Mouse (Mus musculus) layer of hippocampus, postnatal 14 days (tissue): ENCODE results near the gene Lrp1. TPM values are rescaled to one million over a fixed set of nuclear protein-coding genes. Genes with fewer than 3 reads are reported as not detected.

Source experiments
- DNase-seq, 2 experiments: peaks; one replicate each; pipeline ENCODE4 v3.0.0; 2021 to 2022; ENCODE audit warnings: low spot score in 2 of 2, mixed read lengths in 1 of 2
- total RNA-seq, 2 experiments: library from RNA; stranded (reverse); gene quantifications; 2 replicates each; pipeline ENCODE4 v1.2.3; 2021

Gene Lrp1
- total RNA-seq, 2 experiments from 2014 or later = 287 to 301 TPM

DNA sequence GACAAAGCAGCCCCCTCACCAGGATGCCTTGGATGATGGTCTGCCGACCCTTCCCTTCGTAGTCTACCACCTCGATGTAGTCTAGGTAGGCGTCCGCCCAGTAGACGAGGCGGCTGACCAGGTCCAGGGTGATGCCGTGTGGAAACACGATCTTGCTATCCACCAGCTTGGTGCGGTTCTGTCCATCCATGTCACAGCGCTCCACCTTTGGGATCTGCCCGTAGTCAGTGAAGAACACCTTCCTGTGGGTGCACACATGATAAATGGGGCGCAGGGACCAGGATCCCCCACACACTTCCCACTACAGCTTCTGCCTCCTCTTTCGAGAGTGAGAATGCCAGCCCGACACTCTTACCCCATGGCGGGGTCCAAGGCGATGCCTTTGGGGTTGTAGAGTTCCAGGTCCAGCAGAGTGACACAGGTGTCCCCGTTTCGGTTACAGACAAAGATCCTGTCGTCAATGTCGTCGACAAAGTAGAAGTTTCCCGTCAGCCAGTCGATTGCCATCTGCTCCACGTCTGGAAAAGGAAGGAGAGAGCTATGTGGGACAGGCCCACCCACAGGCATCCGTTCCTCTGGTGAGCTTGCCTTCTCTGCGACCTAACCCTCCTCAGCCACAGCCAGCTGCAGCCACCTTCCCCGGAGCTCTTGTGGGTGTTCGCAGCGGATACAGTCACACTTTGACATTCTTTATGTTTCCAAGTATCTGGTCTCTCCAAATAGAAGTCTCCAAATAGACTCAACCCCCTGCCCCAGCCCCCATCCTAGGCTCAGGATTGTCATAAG is 25.8 kb downstream of the Lrp1 start:
- no peak for DNase-seq

GRCm38 (mm10) chr10:127594405-127594804 is 26.5 kb downstream of the Lrp1 start:
- no peak for DNase-seq

GRCm38 (mm10) chr10:127592850-127593249 is 28.1 kb downstream of the Lrp1 start:
- no peak for DNase-seq

GRCm38 (mm10) chr10:127592423-127592822 is 28.5 kb downstream of the Lrp1 start:
- DNase-seq = no peak

- DNase-seq = no peak
Observed at GRCm38 (mm10) chr10:127591514-127591913, 29.4 kb downstream of the Lrp1 start.

GRCm38 (mm10) chr10:127590831-127591451 is 30.0 kb downstream of the Lrp1 start:
- no peak for DNase-seq

- DNase-seq = no peak
Observed at GRCm38 (mm10) chr10:127590256-127590655, 30.7 kb downstream of the Lrp1 start.

DNA sequence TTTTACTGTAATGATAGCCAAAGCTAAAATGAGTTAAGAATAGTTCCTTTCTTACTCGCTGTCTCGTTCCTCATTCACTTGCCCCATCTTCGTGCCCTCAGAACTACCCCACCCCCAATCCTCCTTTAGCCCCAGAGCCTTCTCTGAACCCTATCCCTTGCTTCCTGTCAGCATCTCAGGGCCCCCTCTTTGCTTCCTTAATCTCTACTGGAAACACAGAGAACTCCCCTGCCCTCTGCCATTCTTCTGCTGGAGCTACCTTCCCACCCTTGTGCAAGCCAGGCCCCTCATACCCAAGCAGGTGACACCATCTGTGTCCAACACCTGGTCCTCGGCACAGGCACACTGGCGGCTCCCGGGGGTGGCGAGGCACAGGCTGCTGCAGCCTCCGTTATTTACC is 33.2 kb downstream of the Lrp1 start:
- DNase-seq = no peak

DNA sequence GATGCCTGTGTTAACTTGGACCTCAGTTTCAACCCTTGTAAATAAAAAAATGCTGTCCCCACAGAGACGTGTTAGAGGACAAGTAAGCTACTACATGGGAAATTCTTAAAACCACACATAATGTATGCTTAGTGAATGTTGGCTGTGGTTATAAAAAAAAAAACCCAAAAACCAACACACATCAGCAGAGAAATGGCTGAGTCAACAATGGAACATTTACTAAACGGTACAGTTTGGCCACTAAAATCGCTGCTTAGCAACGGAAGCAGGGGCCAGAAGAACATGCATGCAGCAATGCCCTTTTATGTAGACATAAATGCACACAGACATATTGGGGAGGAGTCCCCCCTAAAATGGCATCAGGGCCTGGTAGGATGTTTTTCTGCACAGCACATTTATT is 34.7 kb downstream of the Lrp1 start:
- no peak for DNase-seq

DNA sequence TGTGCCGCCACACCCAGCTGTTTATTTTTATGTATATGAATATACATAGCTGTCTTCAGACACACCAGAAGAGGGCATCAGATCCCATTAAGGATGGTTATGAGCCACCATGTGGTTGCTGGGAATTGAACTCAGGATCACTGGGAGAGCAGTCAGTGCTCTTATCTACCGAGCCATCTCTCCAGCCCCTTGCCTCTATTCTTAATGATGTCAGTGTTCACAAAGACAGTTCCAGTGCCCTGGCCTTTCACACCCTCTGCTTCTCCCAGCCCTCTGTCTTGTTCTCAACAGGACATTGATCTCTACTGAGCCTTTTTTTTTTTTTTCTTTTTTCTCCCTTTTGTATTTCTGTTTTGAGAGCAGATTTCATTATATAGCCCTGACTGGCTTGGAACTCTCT is 35.4 kb downstream of the Lrp1 start:
- no peak for DNase-seq

- no peak for DNase-seq
Observed at GRCm38 (mm10) chr10:127583649-127584048, 37.3 kb downstream of the Lrp1 start.

- no peak for DNase-seq
Observed at GRCm38 (mm10) chr10:127581291-127581690, 39.7 kb downstream of the Lrp1 start.

DNA sequence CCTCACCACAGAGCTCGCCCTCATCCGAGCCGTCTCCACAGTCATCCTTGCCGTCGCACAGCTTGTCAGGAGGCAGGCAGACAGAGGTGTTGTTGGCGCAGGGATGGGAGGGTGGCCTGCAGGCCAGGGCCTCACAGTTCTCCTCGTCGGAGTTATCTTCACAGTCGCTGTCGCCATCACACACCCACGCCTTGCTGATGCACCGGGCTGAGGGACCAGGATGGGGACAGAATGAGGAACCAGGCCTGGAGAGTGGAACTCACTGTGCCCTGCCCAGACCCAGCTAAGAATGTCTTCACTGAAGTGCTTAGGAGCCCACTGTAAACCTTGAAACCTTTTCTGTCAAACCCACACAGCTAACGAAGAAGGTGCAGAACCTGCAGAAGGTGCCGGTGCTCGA is 43.0 kb downstream of the Lrp1 start:
- no peak for DNase-seq

- no peak for DNase-seq
Observed at GRCm38 (mm10) chr10:127577156-127577555, 43.8 kb downstream of the Lrp1 start.

DNA sequence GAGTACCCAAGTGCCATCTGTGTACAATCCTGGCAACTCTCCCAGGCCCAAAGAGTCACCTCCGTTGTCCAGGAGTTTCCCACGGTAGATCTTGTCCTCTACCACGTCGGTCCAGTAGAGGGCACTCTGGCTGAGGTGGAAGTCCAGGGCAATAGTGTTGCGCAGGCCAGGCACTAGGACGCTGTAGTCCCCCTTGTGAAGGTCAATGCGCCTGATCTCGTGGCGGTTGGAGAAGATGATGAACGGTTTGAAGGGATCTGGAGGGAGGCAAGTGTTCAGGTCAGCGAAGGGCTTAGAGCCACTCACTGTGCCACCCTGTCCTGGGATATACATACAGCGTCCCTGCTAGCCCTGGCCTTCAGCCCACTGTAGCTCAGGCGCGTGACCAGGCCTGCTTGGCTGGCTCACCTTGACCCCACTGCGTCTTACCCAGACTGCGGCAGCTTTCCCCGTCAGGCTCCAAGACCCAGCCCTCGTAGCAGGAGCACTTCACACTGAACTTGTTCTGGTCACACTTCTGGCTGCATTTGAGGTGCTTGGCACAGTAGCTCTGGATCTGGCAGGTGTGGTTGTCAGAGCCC is 44.5 kb downstream of the Lrp1 start:
- DNase-seq = peak; percentile 47 to 57

DNA sequence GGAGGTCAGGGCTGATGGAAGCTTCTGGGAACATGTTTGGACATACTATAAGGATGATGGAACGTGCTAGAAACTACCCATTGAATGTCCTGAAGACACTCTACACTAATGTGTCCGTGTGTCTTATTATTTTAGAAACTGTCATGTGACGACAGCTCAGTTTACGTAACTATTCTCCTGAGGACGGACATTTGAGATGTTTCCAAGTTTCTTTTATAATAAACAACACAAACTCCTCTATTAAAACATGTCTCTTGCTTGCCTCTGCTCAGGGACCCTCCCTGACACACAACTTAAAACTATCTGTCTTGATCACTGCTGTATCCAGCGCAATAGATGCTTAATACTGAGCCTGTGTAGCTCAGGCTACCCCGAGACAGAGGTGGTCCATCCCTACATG is 45.2 kb downstream of the Lrp1 start:
- DNase-seq = no peak

- DNase-seq = no peak
Observed at GRCm38 (mm10) chr10:127572281-127572680, 48.7 kb downstream of the Lrp1 start.

- no peak for DNase-seq
Observed at GRCm38 (mm10) chr10:127570937-127571641, 49.9 kb downstream of the Lrp1 start.

DNA sequence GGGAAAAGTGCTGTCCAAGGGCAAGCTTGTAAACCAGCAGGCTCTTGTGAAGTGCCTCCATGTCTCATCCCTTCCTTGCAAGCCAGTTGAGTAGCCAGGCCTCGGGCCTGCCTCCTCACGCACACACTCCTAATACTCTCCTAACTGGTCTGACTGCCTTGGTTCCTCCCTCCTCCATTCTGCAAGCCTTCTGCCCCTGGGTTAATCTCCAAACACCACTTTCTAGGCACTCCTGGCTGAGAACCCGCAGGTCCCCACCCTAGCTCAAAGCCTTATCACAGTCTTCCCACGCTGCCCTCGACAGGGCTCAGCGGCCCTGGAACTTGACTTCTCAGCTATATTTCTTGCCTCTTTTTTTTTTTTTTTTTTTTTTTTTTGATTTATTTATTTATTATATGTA is 50.6 kb downstream of the Lrp1 start:
- DNase-seq = no peak

DNA sequence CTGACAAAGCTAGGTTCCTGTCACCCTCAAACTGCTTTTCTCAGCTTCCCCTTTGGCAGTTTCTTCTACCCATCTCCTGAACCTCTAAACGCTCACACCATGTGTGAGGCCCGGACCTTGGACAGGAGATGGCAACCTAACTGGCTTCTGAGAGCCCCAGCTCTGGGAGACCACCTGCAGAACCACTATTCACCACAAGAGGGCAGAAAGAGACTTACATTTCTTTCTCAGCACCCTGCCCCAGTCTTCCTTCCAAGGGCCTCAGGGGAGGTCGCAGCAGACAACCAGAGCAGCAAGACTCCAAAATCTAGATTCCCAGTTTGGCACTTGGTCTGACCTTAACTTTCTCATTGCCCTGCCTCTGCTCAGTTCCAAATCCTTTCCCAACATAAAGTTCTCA is 51.5 kb downstream of the Lrp1 start:
- peak; percentile 60 to 82 for DNase-seq

DNA sequence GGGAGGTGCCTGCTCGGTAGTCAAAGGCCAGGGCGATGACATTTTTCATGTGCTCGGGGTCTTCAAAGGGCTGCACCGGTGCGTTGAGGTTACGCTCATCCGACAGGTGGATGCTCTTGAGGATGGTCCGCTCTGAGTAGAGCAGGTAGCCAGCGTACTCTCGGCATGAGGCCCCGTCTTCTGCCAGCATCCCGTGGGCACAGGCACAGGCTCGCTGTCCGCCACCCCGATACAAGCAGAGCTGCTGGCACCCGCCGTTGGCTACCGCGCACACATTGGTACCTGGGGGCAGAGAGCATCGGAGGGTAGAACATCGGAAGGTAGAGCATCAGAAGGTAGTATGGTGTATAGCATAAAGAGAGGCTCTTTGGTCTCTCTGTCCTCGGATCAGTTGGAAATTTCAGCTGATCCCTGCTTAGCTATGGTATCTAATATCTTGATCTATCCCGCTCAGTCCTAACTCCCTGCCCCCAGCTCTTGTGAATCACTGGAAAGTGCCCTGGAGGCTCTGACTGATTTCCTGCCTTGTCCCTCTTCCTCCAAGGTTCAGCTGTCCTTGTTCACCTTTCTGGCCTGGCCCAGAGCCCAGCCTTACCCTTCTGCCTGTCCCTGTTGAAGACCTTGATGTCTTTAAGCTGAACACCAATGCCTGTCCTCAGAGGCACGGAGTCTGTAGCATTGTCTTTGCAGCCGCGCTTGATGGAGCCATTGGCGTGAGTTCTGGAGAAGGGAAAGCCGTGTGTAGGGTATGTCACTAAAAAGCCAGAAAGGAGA is 54.2 kb downstream of the Lrp1 start:
- no peak for DNase-seq
